Mouse (Mus musculus) ES-E14 (cell line): ENCODE measurements around the gene Adam8.

Source experiments
- HCFC1 ChIP-seq: IDR thresholded peaks from 2 replicates; pipeline ENCODE4 v1.6.1; 2012; ENCODE audit warnings: low read length, inconsistent platforms, borderline replicate concordance; ENCODE audit not compliant: insufficient read depth
- MAFK ChIP-seq: IDR thresholded peaks from 2 replicates; pipeline ENCODE4 v1.6.1; 2014; ENCODE audit warnings: mild to moderate bottlenecking, low read depth, low read length, inconsistent platforms; ENCODE audit not compliant: insufficient read depth
- ZC3H11A ChIP-seq: IDR thresholded peaks from 2 replicates; pipeline ENCODE4 v1.6.1; 2012; ENCODE audit warnings: low read depth, mild to moderate bottlenecking, inconsistent platforms, low read length, borderline replicate concordance
- ZNF384 ChIP-seq: IDR thresholded peaks from 2 replicates; pipeline ENCODE4 v1.6.1; 2012; ENCODE audit warnings: low read depth, low read length, inconsistent platforms

GRCm38 (mm10) chr7:139971436-139971835 lies 20.9 kb downstream of the Adam8 start:
- TF ChIP-seq MAFK = no peak
- TF ChIP-seq ZNF384 = no peak
- TF ChIP-seq HCFC1 = no peak
- TF ChIP-seq ZC3H11A = no peak
